Mouse (Mus musculus) neural tube, embryonic 12.5 days (tissue): ENCODE measurements at regions not wholly inside any gene's neighbourhood (a gene's known extent, or its start where the extent isn't known, plus 50 kb on each side); places are given as distances from the start of the nearest gene placed in this dataset.

ENCODE experiments used
- ATAC-seq: fragments of 200-750 bp; cut with Nextera tagmentation; 2 replicates; pipeline ENCODE4 v1.8.0; 2017; ENCODE audit warnings: low read depth, mild to moderate bottlenecking, moderate TSS enrichment, moderate library complexity; ENCODE audit not compliant: low FRiP score
- H3K27ac ChIP-seq: fragments of 300-500 bp; sonication (generic); 2 replicates; pipeline ENCODE4 v1.5.1; 2016
- H3K27me3 ChIP-seq: fragments of 300-500 bp; sonication (generic); replicated peaks from 2 replicates; pipeline ENCODE4 v1.6.1; 2016; ENCODE audit warnings: mild to moderate bottlenecking
- H3K36me3 ChIP-seq: fragments of 300-500 bp; sonication (generic); 2 replicates; pipeline ENCODE4 v1.6.1; 2016; ENCODE audit warnings: mild to moderate bottlenecking
- H3K4me1 ChIP-seq: fragments of 300-500 bp; sonication (generic); 2 replicates; pipeline ENCODE4 v1.6.1; 2016
- H3K4me2 ChIP-seq: fragments of 300-500 bp; sonication (generic); replicated peaks from 2 replicates; pipeline ENCODE4 v1.6.1; 2016; ENCODE audit warnings: mild to moderate bottlenecking
- H3K4me3 ChIP-seq: fragments of 300-500 bp; sonication (generic); 2 replicates; pipeline ENCODE4 v1.5.1; 2016
- H3K9ac ChIP-seq: fragments of 300-500 bp; sonication (generic); 2 replicates; pipeline ENCODE4 v1.6.1; 2016; ENCODE audit warnings: mild to moderate bottlenecking
- H3K9me3 ChIP-seq: fragments of 300-500 bp; sonication (generic); 2 replicates; pipeline ENCODE4 v1.6.1; 2016; ENCODE audit warnings: mild to moderate bottlenecking
- WGBS: fragments of 180-500 bp; shearing (Covaris S2); methylation state at CpG from one replicate; pipeline ENCODE4 v1.1.7; 2016; 5-methylcytosine and 5-hydroxymethylcytosine counted together

DNA sequence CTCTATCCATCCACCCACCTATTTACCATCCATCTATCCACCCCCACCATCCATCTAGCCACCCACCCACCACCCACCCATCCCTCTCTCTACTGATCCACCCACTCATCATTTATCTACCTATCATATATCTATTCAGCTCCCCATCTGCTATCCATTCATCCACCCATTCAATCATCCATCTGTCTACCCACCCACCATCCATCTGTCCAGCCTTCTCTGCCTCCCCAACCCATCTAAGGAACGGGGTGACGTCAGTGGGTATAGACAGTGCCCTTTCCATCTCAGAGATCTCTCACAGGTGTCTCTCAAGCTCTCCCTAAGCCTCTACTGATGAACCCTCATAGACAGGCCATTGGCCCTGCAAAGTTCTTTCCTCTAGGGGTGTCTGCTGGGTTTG is 67.5 kb upstream of the Ccnd1 start:
- ATAC-seq, result no peak
- H3K9me3 ChIP-seq, result 0 out of 2 replicates have a peak, but pooled peaks cover 6% of the 10 kb centered on the region
- WGBS, result 85% methylated on average over 2 of the region's 2 CpGs
- H3K27me3 ChIP-seq, result no peaks in the 10 kb centered on the region
- no peak overlapping the region for H3K9ac ChIP-seq
- H3K4me3 ChIP-seq, result no peak overlapping the region
- H3K4me1 ChIP-seq, result no peaks in the 10 kb centered on the region
- H3K4me2 ChIP-seq, result no peak overlapping the region
- H3K27ac ChIP-seq, result no peak overlapping the region
- H3K36me3 ChIP-seq, result no peaks in the 10 kb centered on the region

DNA sequence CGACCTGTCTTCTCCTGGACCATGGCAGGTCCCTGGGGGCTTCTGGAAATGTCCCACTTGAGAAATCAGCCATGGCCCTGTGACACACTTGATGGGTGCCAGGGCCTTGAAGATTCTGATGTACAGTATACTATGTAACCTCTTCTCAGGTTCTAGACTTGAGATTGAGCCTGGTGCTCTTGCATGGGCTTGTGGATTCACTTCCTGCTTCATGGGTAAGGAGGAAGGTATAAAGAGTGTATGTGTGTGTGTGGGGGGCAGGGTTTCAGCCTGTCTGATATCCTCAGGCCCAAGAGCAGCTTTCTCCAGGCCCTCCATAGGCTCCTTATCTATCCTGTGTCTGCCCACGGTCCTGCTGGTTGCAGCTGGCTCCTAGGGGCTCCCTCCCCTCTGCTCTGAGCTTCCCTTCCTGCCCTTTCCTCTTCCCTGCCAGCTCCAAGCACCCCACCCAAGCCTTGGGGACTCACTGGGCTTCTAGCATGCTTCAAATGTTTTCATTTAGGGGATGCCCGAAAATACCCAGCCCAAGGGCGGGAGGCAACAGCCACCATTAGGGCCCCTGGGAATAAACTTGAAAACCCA is 61.9 kb upstream of the Ccnd1 start:
- no peak for ATAC-seq
- Histone ChIP-seq H3K4me2 (no peak overlapping the region), H3K4me1 (no peaks in the 10 kb centered on the region), H3K27ac (no peak overlapping the region), H3K4me3 (no peak overlapping the region), H3K9me3 (0 out of 2 replicates have a peak, but pooled peaks cover 6% of the 10 kb centered on the region), H3K27me3 (no peaks in the 10 kb centered on the region), H3K9ac (no peak overlapping the region), H3K36me3 (no peaks in the 10 kb centered on the region)
- 84% methylated on average over 4 of the region's 4 CpGs for WGBS

DNA sequence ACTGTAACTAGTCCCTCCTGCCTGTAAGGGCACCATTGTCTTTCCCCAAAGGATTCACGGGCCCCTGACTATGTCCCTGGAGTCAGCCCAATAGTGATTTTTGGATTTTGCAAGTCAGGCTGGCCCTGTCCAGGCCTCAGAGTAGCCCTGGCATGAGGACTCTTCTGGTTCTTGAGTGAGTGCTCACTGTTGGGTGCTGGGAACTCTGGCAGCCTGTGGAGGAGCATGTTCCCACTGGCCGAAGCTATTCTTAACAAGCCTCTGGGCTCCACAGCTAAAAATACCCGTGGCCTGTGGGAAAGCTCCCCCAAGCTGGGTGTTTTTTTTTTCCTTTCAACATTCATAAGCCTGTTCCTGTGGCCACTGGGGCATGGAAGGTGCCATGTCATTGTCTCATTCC is 60.0 kb upstream of the Ccnd1 start:
- H3K9ac ChIP-seq, result no peak overlapping the region
- no peak for ATAC-seq
- 0 out of 2 replicates have a peak, but pooled peaks cover 6% of the 10 kb centered on the region for H3K9me3 ChIP-seq
- no peaks in the 10 kb centered on the region for H3K27me3 ChIP-seq
- no peak overlapping the region for H3K27ac ChIP-seq
- H3K4me1 ChIP-seq, result no peaks in the 10 kb centered on the region
- 78% methylated on average over 3 of the region's 3 CpGs for WGBS
- no peaks in the 10 kb centered on the region for H3K36me3 ChIP-seq
- H3K4me3 ChIP-seq, result no peak overlapping the region
- no peak overlapping the region for H3K4me2 ChIP-seq

DNA sequence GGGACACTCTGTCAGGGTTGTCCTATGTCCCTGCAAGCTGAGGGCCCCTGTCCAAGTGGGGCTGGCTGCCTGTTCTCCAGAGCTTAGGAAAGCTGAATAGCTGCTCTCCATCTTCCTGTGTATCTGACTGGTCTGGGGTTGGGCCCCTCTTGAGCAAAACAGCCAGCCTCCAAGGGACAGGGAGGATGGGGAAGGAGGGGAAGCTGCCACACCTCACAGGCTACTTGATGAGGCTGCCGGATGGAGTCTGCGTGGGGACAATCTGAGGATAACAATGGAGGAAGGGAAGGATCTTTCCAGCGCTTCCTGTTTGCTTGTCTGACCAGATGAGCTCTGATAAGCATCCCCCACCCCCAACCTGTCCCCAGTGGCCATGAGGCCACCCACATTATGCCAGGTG is 57.1 kb upstream of the Ccnd1 start:
- WGBS, result 66% methylated on average over 3 of the region's 3 CpGs
- no peak for ATAC-seq
- Histone ChIP-seq H3K36me3 (no peaks in the 10 kb centered on the region), H3K27me3 (no peaks in the 10 kb centered on the region), H3K9ac (no peak overlapping the region), H3K4me2 (no peak overlapping the region), H3K4me1 (no peaks in the 10 kb centered on the region), H3K9me3 (no peaks in the 10 kb centered on the region), H3K27ac (no peak overlapping the region), H3K4me3 (no peak overlapping the region)

DNA sequence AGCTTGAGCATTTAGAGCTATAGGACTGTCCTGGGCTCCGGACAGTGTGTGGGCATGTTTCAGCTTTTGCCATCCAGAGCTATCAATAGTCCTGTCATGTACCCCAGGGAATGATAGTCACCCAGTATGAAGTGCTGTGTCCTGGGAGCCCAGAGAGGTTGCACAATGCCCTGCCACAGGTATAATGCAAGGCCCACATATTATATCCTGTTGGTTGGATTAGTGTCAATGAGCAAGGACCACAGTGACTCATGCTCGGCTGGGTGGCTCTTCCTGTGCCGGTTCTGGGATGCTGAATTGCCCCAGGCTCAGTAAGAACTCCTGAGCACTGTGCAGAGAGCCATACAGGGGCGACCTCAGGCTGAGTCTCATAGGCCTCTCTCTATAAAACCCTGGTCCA is 54.5 kb upstream of the Ccnd1 start:
- Histone ChIP-seq H3K9me3 (no peaks in the 10 kb centered on the region), H3K9ac (no peak overlapping the region), H3K27me3 (no peaks in the 10 kb centered on the region), H3K4me2 (no peak overlapping the region), H3K36me3 (no peaks in the 10 kb centered on the region), H3K4me3 (no peak overlapping the region), H3K4me1 (no peaks in the 10 kb centered on the region), H3K27ac (no peak overlapping the region)
- no peak for ATAC-seq
- WGBS, result 84% methylated on average over 4 of the region's 4 CpGs

DNA sequence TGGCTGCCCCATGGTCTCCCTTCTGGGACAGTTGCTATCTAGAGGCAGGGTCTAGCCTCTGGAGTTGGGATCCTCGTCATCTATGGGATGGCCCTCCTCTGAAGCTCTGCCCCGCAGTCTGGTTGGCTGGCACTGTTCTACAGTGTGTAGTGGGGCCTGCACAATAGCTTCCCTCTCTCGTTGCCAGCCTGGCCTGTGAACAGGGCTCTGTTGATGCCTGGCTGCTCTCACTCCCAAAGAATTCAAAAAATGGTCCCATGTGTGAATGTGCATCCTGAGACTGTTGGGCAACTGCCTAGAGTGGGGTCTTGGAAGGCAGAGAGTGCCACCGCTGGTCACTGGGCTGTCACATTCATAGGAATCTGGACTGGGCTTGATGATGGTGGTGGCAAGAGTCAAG is 53.8 kb upstream of the Ccnd1 start:
- Histone ChIP-seq H3K27me3 (no peaks in the 10 kb centered on the region), H3K27ac (no peak overlapping the region), H3K4me3 (no peak overlapping the region), H3K36me3 (no peaks in the 10 kb centered on the region), H3K4me2 (no peak overlapping the region), H3K9ac (no peak overlapping the region), H3K9me3 (no peaks in the 10 kb centered on the region), H3K4me1 (no peaks in the 10 kb centered on the region)
- WGBS, result 82% methylated on average over 4 of the region's 4 CpGs
- ATAC-seq, result no peak

DNA sequence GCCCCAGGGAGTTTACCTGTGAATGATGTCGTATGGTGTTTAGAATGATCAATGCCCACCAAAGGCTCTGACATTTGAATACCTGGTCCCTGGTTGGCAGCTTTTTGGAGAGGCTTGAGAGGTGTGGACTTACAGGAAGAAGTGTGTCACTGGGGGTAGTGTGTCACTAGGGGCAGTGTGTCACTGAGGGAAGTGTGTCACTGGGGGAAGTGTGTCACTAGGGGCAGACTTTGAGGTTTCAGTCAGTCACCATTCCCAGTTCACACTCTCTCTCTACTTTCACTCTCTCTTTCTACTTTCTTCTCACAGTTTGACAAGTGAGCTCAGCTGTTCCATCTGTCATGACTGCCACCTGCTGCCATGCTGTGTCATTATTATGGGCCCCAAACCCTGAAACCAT is 52.0 kb upstream of the Ccnd1 start:
- Histone ChIP-seq H3K36me3 (no peaks in the 10 kb centered on the region), H3K27ac (no peak overlapping the region), H3K9ac (no peak overlapping the region), H3K27me3 (no peaks in the 10 kb centered on the region), H3K4me1 (no peaks in the 10 kb centered on the region), H3K4me2 (no peak overlapping the region), H3K4me3 (no peak overlapping the region), H3K9me3 (no peaks in the 10 kb centered on the region)
- ATAC-seq, result no peak
- WGBS, result 92% methylated on average over 1 of the region's 1 CpGs
